ENCODE assay signal across 8 mouse cellular contexts in genomic region chr3:153085096-153085788, GRCm38 (mm10).
DNase-seq lines count a peak whose midpoint lies in the region; ATAC-seq and TF ChIP-seq lines count a peak whose summit lies in the region.

No protein-coding gene starts in this region.

- WGBS in limb, embryonic 14.5 days = 15% methylated on average over 17 of the region's 17 CpGs

- DNase-seq in ovary, postnatal 10 days (ENCODE audit: low spot score) = peak; percentile 13
- no peak for DNase-seq in ovary, adult 18-20 months (ENCODE audit: low spot score)
- peak; percentile 68 to 82 for DNase-seq in cerebellum, postnatal 14 days
- DNase-seq in gastrocnemius, postnatal 14 days = peak; percentile 50
- DNase-seq in kidney, adult 8-10 months = peak; percentile 23 to 37
- DNase-seq in limb, embryonic 14.5 days (ENCODE audit: low spot score) = peak; percentile 68
- peak; percentile 30 for DNase-seq in ovary, postnatal 36 days (ENCODE audit: low spot score)

- H3K27me3 ChIP-seq in limb, embryonic 14.5 days (ENCODE audit: control insufficient read depth, insufficient read depth, low read length) = no peaks in the 10 kb centered on the region

- H3K4me3 ChIP-seq in limb, embryonic 14.5 days (replicated peaks; ENCODE audit: low read length) = no peak overlapping the region

- H3K4me1 ChIP-seq in limb, embryonic 14.5 days (ENCODE audit: control insufficient read depth, insufficient read depth, low read length) = peaks cover 18% of the 10 kb centered on the region

- H3K9me3 ChIP-seq in limb, embryonic 14.5 days (ENCODE audit: control insufficient read depth, low read length) = no peaks in the 10 kb centered on the region

- H3K36me3 ChIP-seq in limb, embryonic 14.5 days (ENCODE audit: control insufficient read depth, insufficient read depth, low read length) = no peaks in the 10 kb centered on the region

- H3K4me2 ChIP-seq in limb, embryonic 14.5 days (replicated peaks; ENCODE audit: low read depth, low read length, severe bottlenecking) = peak overlapping the region; percentile 43

- H3K9ac ChIP-seq in limb, embryonic 14.5 days (ENCODE audit: low read depth, low read length, severe bottlenecking) = 0 out of 2 replicates have a peak overlapping the region, but pooled peaks have one; percentile 1

- intact Hi-C loops in gastrocnemius, postnatal 14 days (cut with DNase I; ENCODE audit: low total_unique reads) = no loop called here

- H3K27ac ChIP-seq in limb, embryonic 14.5 days (replicated peaks; ENCODE audit: low read depth, low read length) = 0 out of 2 replicates have a peak overlapping the region, but pooled peaks have one; percentile 44

- ATAC-seq in limb, embryonic 14.5 days (ENCODE audit: low FRiP score, low read depth) = peak; percentile 41
- no peak for ATAC-seq in megakaryocyte progenitor cell, adult 5-6 weeks (replicated peaks; ENCODE audit: poor library complexity)

- TF ChIP-seq POLR2A in limb, embryonic 14.5 days (IDR thresholded peaks at IDR 0.05; ENCODE audit: borderline replicate concordance, extremely low read depth, insufficient read depth, insufficient read length) = no peak
